Comparison of ENCODE assay signal across 9 mouse cellular contexts in the genomic region with DNA sequence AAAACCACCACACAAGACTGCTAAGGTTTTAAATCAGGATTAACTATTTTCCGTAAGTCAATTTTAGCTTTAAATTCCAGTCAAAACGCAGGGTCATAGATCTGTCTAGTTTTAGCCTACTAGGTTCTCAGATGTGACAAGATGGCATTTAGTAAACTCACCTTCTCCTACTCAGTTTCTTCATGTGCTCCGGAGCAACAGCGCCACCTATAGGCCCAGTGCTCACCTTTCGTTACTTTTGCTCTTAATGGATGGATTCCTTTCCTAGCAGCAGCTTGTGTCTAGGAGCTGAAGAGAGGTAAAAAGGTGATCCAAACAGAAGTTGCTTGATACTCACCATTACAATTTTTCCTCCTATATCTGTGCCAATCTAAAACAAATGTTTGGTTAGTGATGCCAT. TPM values are rescaled to one million over a fixed set of nuclear protein-coding genes. Genes with fewer than 3 reads are reported as not detected.
DNase-seq lines count a peak whose midpoint lies in the region; ATAC-seq and TF ChIP-seq lines count a peak whose summit lies in the region.
"Had no signal": no experiment of that assay in that cellular context is flagged by ENCODE, and none has a peak within 500 bp of the region (broad histone marks: within the 10 kb centered on the region; RNA-seq: fewer than 3 reads in every experiment).

No protein-coding gene starts in this region.

- CTCF ChIA-PET in Patski (lab: Charles Lee): interaction anchor here (0.7 to 2.5 kb wide), 18 partner anchors 10 to 132 kb away, joined by 3 to 11 read pairs (median 6); no protein-coding TSS in a partner anchor

- POLR2A ChIA-PET in Patski (lab: Charles Lee): no interaction called here

- TF ChIP-seq EP300 in liver, embryonic 14.5 days (IDR thresholded peaks at IDR 0.05; ENCODE audit: low read depth): no peak; the same call in 1 of the 2 replicates

- no peak overlapping the region for H3K27ac ChIP-seq in gastrocnemius, adult 2 months
- no peak overlapping the region; the same call in 1 of the 2 replicates for H3K27ac ChIP-seq in liver, embryonic 14.5 days
- H3K27ac ChIP-seq: heart, embryonic 15.5 days had no signal

- H3K27me3 ChIP-seq in Patski: no peaks in the 10 kb centered on the region
- H3K27me3 ChIP-seq in liver, embryonic 14.5 days (ENCODE audit: control insufficient read depth, insufficient read depth, low read length): no peaks in the 10 kb centered on the region
- H3K27me3 ChIP-seq: heart, embryonic 15.5 days had no signal

- no peak overlapping the region for H3K4me3 ChIP-seq in gastrocnemius, adult 2 months
- H3K4me3 ChIP-seq in liver, embryonic 14.5 days (ENCODE audit: insufficient read depth in 1 of 2, low read depth in 2 of 2, low read length in 2 of 2): no peak overlapping the region
- H3K4me3 ChIP-seq: heart, embryonic 15.5 days had no signal

- WGBS in liver, embryonic 14.5 days (ENCODE audit: insufficient replicate concordance): 13% methylated on average over 5 of the region's 5 CpGs

- H3K9me3 ChIP-seq in liver, embryonic 14.5 days (ENCODE audit: control insufficient read depth, low read length): no peaks in the 10 kb centered on the region
- H3K9me3 ChIP-seq: heart, embryonic 15.5 days had no signal

- no peak overlapping the region for H3K9ac ChIP-seq in liver, embryonic 14.5 days (replicated peaks)
- H3K9ac ChIP-seq: heart, embryonic 15.5 days had no signal

- intact Hi-C loops in gastrocnemius, adult 2 months (cut with DNase I): loop anchor here (5.0 to 10.0 kb wide), 2 partner anchors 80 to 248 kb away; partner anchors contain the start of genes Nipa2 and Tubgcp5

- in situ Hi-C loops in Patski (cut with MboI; ENCODE audit: low pct_unique_long_range_greater_than_20kb): loop anchor here (10.0 kb wide), 1 partner anchor 58 kb away; no protein-coding TSS in a partner anchor

- H3K4me1 ChIP-seq in liver, embryonic 14.5 days (replicated peaks; ENCODE audit: control insufficient read depth in 2 of 2, insufficient read depth in 2 of 2, low read length in 1 of 2): peaks cover 10 to 19% of the 10 kb centered on the region in 2 experiments
- H3K4me1 ChIP-seq: heart, embryonic 15.5 days had no signal

- no peaks in the 10 kb centered on the region for H3K36me3 ChIP-seq in liver, embryonic 14.5 days (replicated peaks; ENCODE audit: control insufficient read depth, insufficient read depth, low read depth)
- H3K36me3 ChIP-seq: heart, embryonic 15.5 days had no signal

- peak; percentile 81 to 82 for DNase-seq in B cell, adult 2 months
- DNase-seq in Patski (ENCODE audit: low read depth, low spot score): no peak
- DNase-seq in cerebellum, postnatal 10 days: peak; percentile 85 to 88
- peak; percentile 83 for DNase-seq in gastrocnemius, adult 2 months
- DNase-seq in kidney, postnatal 25 days: peak; percentile 78 to 89
- DNase-seq in liver, embryonic 14.5 days (ENCODE audit: low read depth in 3 of 3, low spot score in 3 of 3): peak; percentile 76 to 84 (median 82)
- peak; percentile 86 for DNase-seq in retina, embryonic 14.5 days (ENCODE audit: low spot score)
- peak; percentile 88 for DNase-seq in thymus, postnatal 4 days

- H3K4me2 ChIP-seq in liver, embryonic 14.5 days (ENCODE audit: low read depth): no peak overlapping the region
- H3K4me2 ChIP-seq: heart, embryonic 15.5 days had no signal

- ATAC-seq in Patski: peak; percentile 79
- peak; percentile 55; the same call in 1 of the 2 replicates for ATAC-seq in liver, embryonic 14.5 days (ENCODE audit: insufficient read depth)

- TF ChIP-seq CTCF in Patski (IDR thresholded peaks at IDR 0.05): peak; percentile 83
- TF ChIP-seq CTCF in gastrocnemius, adult 2 months (IDR thresholded peaks at IDR 0.05): peak; percentile 86
- TF ChIP-seq CTCF in liver, embryonic 14.5 days (IDR thresholded peaks at IDR 0.05; ENCODE audit: low read depth): peak; percentile 96

RNA-seq across cellular contexts. Expression of gene Herc2, which starts 7.6 kb away (rescaled TPM):
- 35.7 TPM for polyA plus RNA-seq in Patski (2021)
- 10 to 100 TPM; 44.5 to 63.8 TPM for total RNA-seq in gastrocnemius, adult 2 months (2021)
- 5.2 and 8.5 TPM in 2 replicates for polyA plus RNA-seq in liver, embryonic 14.5 days (2012; rRNA removed)
- polyA plus RNA-seq in liver, embryonic 14.5 days (2014; fragmentation: Nextera tagmentation; extraction: Ambion mirVana): 12.1 and 15.2 TPM in 2 replicates

RNA-seq across cellular contexts. Expression of gene Nipa1, which starts 22.6 kb away (rescaled TPM):
- polyA plus RNA-seq in Patski (2021): 14.9 TPM
- total RNA-seq in gastrocnemius, adult 2 months (2021): 1 to 10 TPM; 2.5 to 3.5 TPM
- polyA plus RNA-seq in liver, embryonic 14.5 days (2012; rRNA removed): 6.6 and 8.1 TPM in 2 replicates
- 10.9 and 12.3 TPM in 2 replicates for polyA plus RNA-seq in liver, embryonic 14.5 days (2014; fragmentation: Nextera tagmentation; extraction: Ambion mirVana)
